Mouse (Mus musculus) midbrain, embryonic 11.5 days (tissue): ENCODE measurements at regions not wholly inside any gene's neighbourhood (a gene's known extent, or its start where the extent isn't known, plus 50 kb on each side); places are given as distances from the start of the nearest gene placed in this dataset.

Experiments
- ATAC-seq: fragments of 200-750 bp; cut with Nextera tagmentation; 2 replicates; pipeline ENCODE4 v1.8.0; 2017; ENCODE audit warnings: moderate TSS enrichment, moderate library complexity; ENCODE audit not compliant: low FRiP score
- DNase-seq: peaks from one replicate; pipeline ENCODE4 v3.0.0; 2015; ENCODE audit warnings: low spot score; ENCODE audit errors: missing footprints
- H3K27ac ChIP-seq: fragments of 300-500 bp; sonication (generic); 2 replicates; pipeline ENCODE4 v1.5.1; 2014; ENCODE audit warnings: low read depth, low read length
- H3K27me3 ChIP-seq: fragments of 300-500 bp; sonication (generic); 2 replicates; pipeline ENCODE4 v1.6.1; 2014; ENCODE audit warnings: mild to moderate bottlenecking, low read length, moderate library complexity, mixed read lengths; ENCODE audit not compliant: control insufficient read depth, insufficient read depth
- H3K36me3 ChIP-seq: fragments of 300-500 bp; sonication (generic); 2 replicates; pipeline ENCODE4 v1.6.1; 2014; ENCODE audit warnings: mild to moderate bottlenecking, low read length, moderate library complexity, mixed read lengths; ENCODE audit not compliant: control insufficient read depth, insufficient read depth
- H3K4me1 ChIP-seq: fragments of 300-500 bp; sonication (generic); 2 replicates; pipeline ENCODE4 v1.6.1; 2014; ENCODE audit warnings: low read length; ENCODE audit not compliant: control insufficient read depth, insufficient read depth
- H3K4me2 ChIP-seq: fragments of 300-500 bp; sonication (generic); 2 replicates; pipeline ENCODE4 v1.6.1; 2014; ENCODE audit warnings: mild to moderate bottlenecking, moderate library complexity
- H3K4me3 ChIP-seq: fragments of 300-500 bp; sonication (generic); 2 replicates; pipeline ENCODE4 v1.5.1; 2014; ENCODE audit warnings: low read depth, low read length
- H3K9ac ChIP-seq: fragments of 300-500 bp; sonication (generic); 2 replicates; pipeline ENCODE4 v1.6.1; 2014; ENCODE audit warnings: low read length
- H3K9me3 ChIP-seq: fragments of 300-500 bp; sonication (generic); 2 replicates; pipeline ENCODE4 v1.6.1; 2016; ENCODE audit warnings: low read length; ENCODE audit not compliant: control insufficient read depth
- WGBS: fragments of 180-500 bp; shearing (Covaris S2); extraction: QIAGEN DNeasy Blood & Tissue Kit; methylation state at CpG from one replicate; pipeline ENCODE4 v1.1.7; 2014; 5-methylcytosine and 5-hydroxymethylcytosine counted together

GRCm38 (mm10) chr14:98728863-98729262 lies 265.3 kb downstream of the Rpl36a-ps1 start:
- H3K4me2 ChIP-seq = no peak overlapping the region
- no peak overlapping the region for H3K27ac ChIP-seq
- WGBS = 76% methylated on average over 2 of the region's 2 CpGs
- H3K9me3 ChIP-seq = no peaks in the 10 kb centered on the region
- ATAC-seq (no peak), DNase-seq (no peak)
- H3K27me3 ChIP-seq = no peaks in the 10 kb centered on the region
- no peaks in the 10 kb centered on the region for H3K4me1 ChIP-seq
- no peak overlapping the region for H3K9ac ChIP-seq
- H3K36me3 ChIP-seq = no peaks in the 10 kb centered on the region
- no peak overlapping the region for H3K4me3 ChIP-seq

- no peak overlapping the region for H3K4me3 ChIP-seq
- no peaks in the 10 kb centered on the region for H3K27me3 ChIP-seq
- DNase-seq (no peak), ATAC-seq (no peak)
- no peaks in the 10 kb centered on the region for H3K9me3 ChIP-seq
- H3K36me3 ChIP-seq = no peaks in the 10 kb centered on the region
- no peak overlapping the region for H3K4me2 ChIP-seq
- no peak overlapping the region for H3K27ac ChIP-seq
- H3K9ac ChIP-seq = no peak overlapping the region
- 86% methylated on average over 9 of the region's 9 CpGs for WGBS
- H3K4me1 ChIP-seq = no peaks in the 10 kb centered on the region
Observed at GRCm38 (mm10) chr14:98722481-98722880, 271.6 kb downstream of the Rpl36a-ps1 start.

GRCm38 (mm10) chr14:98721033-98721432 lies 273.1 kb downstream of the Rpl36a-ps1 start:
- DNase-seq (no peak), ATAC-seq (no peak)
- Histone ChIP-seq H3K4me3 (no peak overlapping the region), H3K9me3 (no peaks in the 10 kb centered on the region), H3K4me1 (no peaks in the 10 kb centered on the region), H3K27ac (no peak overlapping the region), H3K27me3 (no peaks in the 10 kb centered on the region), H3K36me3 (no peaks in the 10 kb centered on the region), H3K4me2 (no peak overlapping the region), H3K9ac (no peak overlapping the region)
- 88% methylated on average over 2 of the region's 2 CpGs for WGBS

GRCm38 (mm10) chr14:98708045-98708444 lies 286.1 kb downstream of the Rpl36a-ps1 start:
- no peaks in the 10 kb centered on the region for H3K36me3 ChIP-seq
- H3K9me3 ChIP-seq = no peaks in the 10 kb centered on the region
- H3K27ac ChIP-seq = no peak overlapping the region
- 27% methylated on average over 2 of the region's 2 CpGs for WGBS
- H3K4me3 ChIP-seq = no peak overlapping the region
- no peak overlapping the region for H3K9ac ChIP-seq
- H3K27me3 ChIP-seq = peaks cover 8% of the 10 kb centered on the region; the same call in 1 of the 2 replicates
- H3K4me2 ChIP-seq = no peak overlapping the region
- no peaks in the 10 kb centered on the region for H3K4me1 ChIP-seq
- DNase-seq = peak; percentile 89
- ATAC-seq = peak; percentile 83

GRCm38 (mm10) chr14:98707574-98707973 lies 286.5 kb downstream of the Rpl36a-ps1 start:
- Histone ChIP-seq H3K27ac (no peak overlapping the region), H3K4me1 (no peaks in the 10 kb centered on the region), H3K27me3 (peaks cover 8% of the 10 kb centered on the region; the same call in 1 of the 2 replicates), H3K36me3 (no peaks in the 10 kb centered on the region), H3K9me3 (no peaks in the 10 kb centered on the region), H3K4me3 (no peak overlapping the region), H3K9ac (no peak overlapping the region), H3K4me2 (no peak overlapping the region)
- ATAC-seq (peak; percentile 57), DNase-seq (no peak)
- WGBS = 70% methylated on average over 4 of the region's 4 CpGs

- Histone ChIP-seq H3K4me3 (no peak overlapping the region), H3K36me3 (no peaks in the 10 kb centered on the region), H3K27ac (no peak overlapping the region), H3K4me1 (no peaks in the 10 kb centered on the region), H3K4me2 (no peak overlapping the region), H3K9me3 (no peaks in the 10 kb centered on the region), H3K27me3 (peaks cover 6% of the 10 kb centered on the region; the same call in 1 of the 2 replicates), H3K9ac (no peak overlapping the region)
- ATAC-seq = no peak
- 91% methylated on average over 6 of the region's 6 CpGs for WGBS
- no peak for DNase-seq
Observed at GRCm38 (mm10) chr14:98703289-98703688, 290.8 kb downstream of the Rpl36a-ps1 start.

- Histone ChIP-seq H3K4me2 (no peak overlapping the region), H3K9ac (no peak overlapping the region), H3K4me3 (no peak overlapping the region), H3K4me1 (no peaks in the 10 kb centered on the region), H3K9me3 (no peaks in the 10 kb centered on the region), H3K27ac (no peak overlapping the region), H3K27me3 (no peaks in the 10 kb centered on the region), H3K36me3 (no peaks in the 10 kb centered on the region)
- WGBS = 64% methylated on average over 4 of the region's 4 CpGs
- ATAC-seq = no peak
- peak; percentile 53 for DNase-seq
Observed at GRCm38 (mm10) chr14:98656533-98656932, 337.6 kb downstream of the Rpl36a-ps1 start.

- no peak overlapping the region for H3K9ac ChIP-seq
- ATAC-seq = no peak
- no peak overlapping the region for H3K4me3 ChIP-seq
- no peaks in the 10 kb centered on the region for H3K4me1 ChIP-seq
- no peaks in the 10 kb centered on the region for H3K27me3 ChIP-seq
- no peaks in the 10 kb centered on the region for H3K9me3 ChIP-seq
- no peaks in the 10 kb centered on the region for H3K36me3 ChIP-seq
- no peak overlapping the region for H3K27ac ChIP-seq
- peak; percentile 79 for DNase-seq
- H3K4me2 ChIP-seq = no peak overlapping the region
- WGBS = 82% methylated on average over 6 of the region's 6 CpGs
Observed at GRCm38 (mm10) chr14:98654191-98654809, 339.8 kb downstream of the Rpl36a-ps1 start.

- DNase-seq (peak; percentile 79), ATAC-seq (peak; percentile 38; the same call in 1 of the 2 replicates)
- Histone ChIP-seq H3K27me3 (no peaks in the 10 kb centered on the region), H3K4me2 (no peak overlapping the region), H3K9me3 (no peaks in the 10 kb centered on the region), H3K36me3 (no peaks in the 10 kb centered on the region), H3K4me3 (no peak overlapping the region), H3K27ac (no peak overlapping the region), H3K4me1 (no peaks in the 10 kb centered on the region), H3K9ac (no peak overlapping the region)
- 81% methylated on average over 6 of the region's 6 CpGs for WGBS
Observed at GRCm38 (mm10) chr14:98651221-98651620, 342.9 kb downstream of the Rpl36a-ps1 start.
